ENCODE assay signal across 10 mouse cellular contexts in genomic region chr3:63868285-63868684, GRCm38 (mm10). TPM values are rescaled to one million over a fixed set of nuclear protein-coding genes. Genes with fewer than 3 reads are reported as not detected.
DNase-seq lines count a peak whose midpoint lies in the region; ATAC-seq and TF ChIP-seq lines count a peak whose summit lies in the region.
"Had no signal": no experiment of that assay in that cellular context is flagged by ENCODE, and none has a peak within 500 bp of the region (broad histone marks: within the 10 kb centered on the region; RNA-seq: fewer than 3 reads in every experiment).

No protein-coding gene starts in this region.

- peak; percentile 3; the same call in 1 of the 2 replicates for TF ChIP-seq CTCF in liver, embryonic 14.5 days (IDR thresholded peaks at IDR 0.05; ENCODE audit: low read depth)
- no peak for TF ChIP-seq CTCF in brain, embryonic 14.5 days (IDR thresholded peaks at IDR 0.05; ENCODE audit: borderline replicate concordance, extremely low read depth, insufficient read depth, insufficient read length)

- no peak for TF ChIP-seq EP300 in liver, embryonic 14.5 days (IDR thresholded peaks at IDR 0.05; ENCODE audit: low read depth)

- no peaks in the 10 kb centered on the region for H3K36me3 ChIP-seq in liver, embryonic 14.5 days (replicated peaks; ENCODE audit: control insufficient read depth, insufficient read depth, low read depth)
- H3K36me3 ChIP-seq: limb, embryonic 13.5 days had no signal

- H3K4me2 ChIP-seq in liver, embryonic 14.5 days (ENCODE audit: low read depth): no peak overlapping the region
- H3K4me2 ChIP-seq: limb, embryonic 13.5 days had no signal

- no peak overlapping the region for H3K9ac ChIP-seq in liver, embryonic 14.5 days (replicated peaks)
- H3K9ac ChIP-seq: limb, embryonic 13.5 days had no signal

- WGBS in liver, embryonic 14.5 days (ENCODE audit: insufficient replicate concordance): 38% methylated on average over 1 of the region's 1 CpGs

- DNase-seq in cerebellum, postnatal 36 days: peak; percentile 3 to 31
- no peak for DNase-seq in liver, embryonic 14.5 days (ENCODE audit: low read depth in 3 of 3, low spot score in 3 of 3)
- no peak for DNase-seq in liver
- DNase-seq in brain, embryonic 14.5 days (ENCODE audit: low read depth): peak; percentile 79
- peak; percentile 60 for DNase-seq in layer of hippocampus, adult 11-12 months (ENCODE audit: low spot score)
- DNase-seq in right cerebral cortex, adult 18-20 months: peak; percentile 28
- DNase-seq in cerebellum, adult 9-11 months: no peak

- H3K4me3 ChIP-seq in liver, embryonic 14.5 days (ENCODE audit: insufficient read depth in 1 of 2, low read depth in 2 of 2, low read length in 2 of 2): no peak overlapping the region
- H3K4me3 ChIP-seq: erythroblast, embryonic 14.5 days; limb, embryonic 13.5 days had no signal

- no peaks in the 10 kb centered on the region for H3K9me3 ChIP-seq in liver, embryonic 14.5 days (ENCODE audit: control insufficient read depth, low read length)
- H3K9me3 ChIP-seq: limb, embryonic 13.5 days had no signal

- no peaks in the 10 kb centered on the region for H3K4me1 ChIP-seq in liver, embryonic 14.5 days (replicated peaks; ENCODE audit: control insufficient read depth in 2 of 2, insufficient read depth in 2 of 2, low read length in 1 of 2)

- ATAC-seq in cerebellum, adult (ENCODE audit: insufficient number of reproducible peaks, low FRiP score, low TSS enrichment): no peak
- no peak for ATAC-seq in liver, embryonic 14.5 days (ENCODE audit: insufficient read depth)

- no peak for TF ChIP-seq POLR2A in brain, embryonic 14.5 days (IDR thresholded peaks at IDR 0.05; ENCODE audit: borderline replicate concordance, extremely low read depth, insufficient read depth, insufficient read length, poor library complexity, severe bottlenecking)

- no peaks in the 10 kb centered on the region for H3K27me3 ChIP-seq in liver, embryonic 14.5 days (ENCODE audit: control insufficient read depth, insufficient read depth, low read length)
- H3K27me3 ChIP-seq: limb, embryonic 13.5 days had no signal

- H3K27ac ChIP-seq in liver, embryonic 14.5 days: no peak overlapping the region
- H3K27ac ChIP-seq: limb, embryonic 13.5 days had no signal

RNA-seq across cellular contexts. Expression of gene Plch1, which starts 31.0 kb away (rescaled TPM):
- 0.06 and 0.11 TPM in 2 replicates for polyA plus RNA-seq in liver, embryonic 14.5 days (2012; rRNA removed)
- 0.05 and 0.14 TPM in 2 replicates for polyA plus RNA-seq in liver, embryonic 14.5 days (2014; fragmentation: Nextera tagmentation; extraction: Ambion mirVana)
- 17.2 and 20.9 TPM in 2 replicates for polyA plus RNA-seq in brain, embryonic 14.5 days (2012; rRNA removed)
- polyA plus RNA-seq: erythroblast, embryonic 14.5 days had no signal

Comparison
In these comparisons a context has a peak if more than half of its experiments do, and no peak if none do; other contexts are left out.
1. DNase-seq: peak in cerebellum, postnatal 36 days (2 of 2), brain, embryonic 14.5 days (single experiment), layer of hippocampus, adult 11-12 months (single experiment) and right cerebral cortex, adult 18-20 months (single experiment); none in liver, embryonic 14.5 days (0 of 3), liver (single experiment) and cerebellum, adult 9-11 months (single experiment).
2. RNA of gene Plch1, which starts 31.0 kb away (polyA plus RNA-seq): 17.2 to 20.9 TPM in brain, embryonic 14.5 days; 0.05 to 0.14 TPM in liver, embryonic 14.5 days; every median in the first group is over 10 times any median in the second.